ENCODE assay signal across 8 mouse cellular contexts in the genomic region with DNA sequence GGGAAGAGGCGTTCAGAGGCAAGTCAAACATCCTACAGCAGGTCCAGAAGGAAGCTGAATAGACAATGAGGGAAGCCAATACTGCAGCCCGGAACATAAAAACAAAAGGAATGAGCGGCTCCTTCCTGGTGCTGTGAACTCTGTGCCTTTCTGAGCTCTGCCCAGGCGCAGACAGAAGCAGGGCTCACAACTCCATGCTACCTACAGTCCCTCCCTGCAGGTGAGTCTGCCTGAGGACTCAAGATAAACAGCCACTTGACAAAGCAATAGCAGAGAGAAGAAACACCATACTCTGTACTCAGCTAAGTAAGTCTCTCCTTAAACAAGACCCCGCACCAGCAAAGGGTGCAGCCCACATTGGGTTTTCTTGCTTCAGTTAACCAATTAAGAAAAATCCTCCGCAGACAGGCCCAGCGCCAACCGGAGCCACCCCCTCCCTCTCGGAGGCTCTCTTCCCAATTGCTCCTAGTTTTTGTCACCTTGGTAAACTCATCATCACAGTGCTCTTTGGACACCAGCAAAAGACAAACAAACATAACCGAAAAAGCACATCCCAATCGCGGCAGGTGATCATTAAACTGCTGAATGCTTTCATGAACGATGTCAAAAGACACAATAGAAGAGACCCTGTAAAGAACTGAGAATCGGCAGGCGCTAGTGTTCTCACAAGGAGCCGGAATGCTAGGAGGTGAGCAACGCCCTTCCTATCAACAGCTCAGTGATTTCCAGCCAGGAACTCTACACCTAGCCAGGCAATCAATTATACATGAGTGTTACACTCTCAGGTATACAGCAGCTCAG. TPM values are rescaled to one million over a fixed set of nuclear protein-coding genes. Genes with fewer than 3 reads are reported as not detected.
DNase-seq lines count a peak whose midpoint lies in the region; ATAC-seq and TF ChIP-seq lines count a peak whose summit lies in the region.

No protein-coding gene starts in this region.

- 0 out of 2 replicates have a peak overlapping the region, but pooled peaks have one; percentile 32 for H3K27ac ChIP-seq in thymus, adult 2 months (ENCODE audit: control insufficient read depth, insufficient read depth, low read length)
- H3K27ac ChIP-seq in liver, embryonic 12.5 days = no peak overlapping the region

- H3K9ac ChIP-seq in liver, embryonic 12.5 days = no peak overlapping the region

- no peaks in the 10 kb centered on the region for H3K9me3 ChIP-seq in liver, embryonic 12.5 days (replicated peaks)

- peak; percentile 19 for DNase-seq in embryo, embryonic 11 days
- DNase-seq in embryo, embryonic 10.5 days (ENCODE audit: low spot score) = no peak
- no peak for DNase-seq in thymus, adult 2 months
- no peak for DNase-seq in thymus, postnatal 36 days
- DNase-seq in urinary bladder, postnatal 36 days (ENCODE audit: low spot score in 2 of 2) = no peak
- DNase-seq in urinary bladder, postnatal 14 days (ENCODE audit: low spot score) = no peak
- no peak for DNase-seq in spleen, postnatal 10 days (ENCODE audit: low spot score in 2 of 2)

- no peak overlapping the region for H3K4me3 ChIP-seq in thymus, adult 2 months (ENCODE audit: control insufficient read depth, insufficient read depth, low read length)
- no peak overlapping the region for H3K4me3 ChIP-seq in liver, embryonic 12.5 days

- peak overlapping the region; percentile 44 for H3K4me2 ChIP-seq in liver, embryonic 12.5 days

- no peaks in the 10 kb centered on the region for H3K27me3 ChIP-seq in thymus, adult 2 months (ENCODE audit: control insufficient read depth, insufficient read depth, low read length)
- no peaks in the 10 kb centered on the region for H3K27me3 ChIP-seq in liver, embryonic 12.5 days (replicated peaks)

- TF ChIP-seq POLR2A in thymus, adult 2 months (IDR thresholded peaks at IDR 0.05; ENCODE audit: control insufficient read depth, extremely low read depth, insufficient read depth, low read length, poor library complexity) = no peak

- TF ChIP-seq CTCF in thymus, adult 2 months (IDR thresholded peaks at IDR 0.05; ENCODE audit: borderline replicate concordance, control insufficient read depth, extremely low read depth, insufficient read depth, low read length, poor library complexity) = no peak

- WGBS in thymus, adult 2 months = 93% methylated on average over 17 of the region's 17 CpGs
- WGBS in liver, embryonic 12.5 days (ENCODE audit: insufficient replicate concordance) = 39% methylated on average over 17 of the region's 17 CpGs

- H3K36me3 ChIP-seq in thymus, adult 2 months (ENCODE audit: control insufficient read depth, insufficient read depth, low read length) = no peaks in the 10 kb centered on the region
- H3K36me3 ChIP-seq in liver, embryonic 12.5 days = no peaks in the 10 kb centered on the region

- ATAC-seq in liver, embryonic 12.5 days = no peak

- H3K4me1 ChIP-seq in thymus, adult 2 months (replicated peaks; ENCODE audit: control insufficient read depth, insufficient read depth, low read length) = peaks cover 10% of the 10 kb centered on the region
- H3K4me1 ChIP-seq in liver, embryonic 12.5 days = peaks cover 75% of the 10 kb centered on the region

RNA-seq across cellular contexts. Expression of a gene that starts 45.4 kb away (rescaled TPM):
- polyA plus RNA-seq in thymus, adult 2 months (2012; rRNA removed) = 5.9 and 7.4 TPM in 2 replicates
- 31.8 and 33.7 TPM in 2 replicates for polyA plus RNA-seq in liver, embryonic 12.5 days (2016; fragmentation: Nextera tagmentation; extraction: Ambion mirVana)
